Mouse (Mus musculus) brain, adult 2 months (tissue): Measurements from ENCODE around the gene Ankrd2.

Experiments
- DNase-seq: peaks from one replicate; pipeline ENCODE4 v3.0.0; 2011; ENCODE audit warnings: low read depth, low spot score

The Ankrd2 gene

GRCm38 (mm10) chr19:42035456-42036248, at the start of gene Ankrd2:
Gene Ankrd2 (plus strand): TSS chr19:42036000.
- DNase-seq = peak; percentile 97

GRCm38 (mm10) chr19:41987206-41987605, 48.6 kb upstream of the Ankrd2 start:
- no peak for DNase-seq

- DNase-seq = no peak
These were observed 46.0 kb upstream of the Ankrd2 start for GRCm38 (mm10) chr19:41989810-41990209.

- peak; percentile 66 for DNase-seq
These were observed 43.8 kb upstream of the Ankrd2 start for GRCm38 (mm10) chr19:41991926-41992477.

GRCm38 (mm10) chr19:41992971-41993370, 42.8 kb upstream of the Ankrd2 start:
- DNase-seq = no peak

GRCm38 (mm10) chr19:41993484-41993883, 42.3 kb upstream of the Ankrd2 start:
- DNase-seq = peak; percentile 86

- DNase-seq = no peak
These were observed 41.8 kb upstream of the Ankrd2 start for GRCm38 (mm10) chr19:41994023-41994422.

- no peak for DNase-seq
These were observed 40.3 kb upstream of the Ankrd2 start for GRCm38 (mm10) chr19:41995483-41995882.

GRCm38 (mm10) chr19:41997090-41997489, 38.7 kb upstream of the Ankrd2 start:
- no peak for DNase-seq

- no peak for DNase-seq
These were observed 36.8 kb upstream of the Ankrd2 start for GRCm38 (mm10) chr19:41998770-41999548.

GRCm38 (mm10) chr19:41999688-42000283, 36.0 kb upstream of the Ankrd2 start:
- DNase-seq = no peak

GRCm38 (mm10) chr19:42000446-42000958, 35.3 kb upstream of the Ankrd2 start:
- DNase-seq = no peak

GRCm38 (mm10) chr19:42001253-42001980, 34.4 kb upstream of the Ankrd2 start:
- no peak for DNase-seq

- no peak for DNase-seq
These were observed 31.5 kb upstream of the Ankrd2 start for GRCm38 (mm10) chr19:42004258-42004657.

GRCm38 (mm10) chr19:42005616-42006015, 30.2 kb upstream of the Ankrd2 start:
- no peak for DNase-seq

- no peak for DNase-seq
These were observed 29.2 kb upstream of the Ankrd2 start for GRCm38 (mm10) chr19:42006568-42006967.

- no peak for DNase-seq
These were observed 27.2 kb upstream of the Ankrd2 start for GRCm38 (mm10) chr19:42008586-42008985.

- peak; percentile 35 for DNase-seq
These were observed 26.7 kb upstream of the Ankrd2 start for GRCm38 (mm10) chr19:42009067-42009466.

- no peak for DNase-seq
These were observed 25.4 kb upstream of the Ankrd2 start for GRCm38 (mm10) chr19:42010436-42010835.

GRCm38 (mm10) chr19:42011123-42011522, 24.7 kb upstream of the Ankrd2 start:
- DNase-seq = no peak

GRCm38 (mm10) chr19:42014231-42014825, 21.5 kb upstream of the Ankrd2 start:
- DNase-seq = no peak
